Mouse (Mus musculus): ENCODE results near the gene Gm48552. TPM values are rescaled to one million over a fixed set of nuclear protein-coding genes. Genes with fewer than 3 reads are reported as not detected.

Gm48552 gene
- total RNA-seq, 2 experiments from 2014 or later: 2.7 to 5.9 TPM

DNA sequence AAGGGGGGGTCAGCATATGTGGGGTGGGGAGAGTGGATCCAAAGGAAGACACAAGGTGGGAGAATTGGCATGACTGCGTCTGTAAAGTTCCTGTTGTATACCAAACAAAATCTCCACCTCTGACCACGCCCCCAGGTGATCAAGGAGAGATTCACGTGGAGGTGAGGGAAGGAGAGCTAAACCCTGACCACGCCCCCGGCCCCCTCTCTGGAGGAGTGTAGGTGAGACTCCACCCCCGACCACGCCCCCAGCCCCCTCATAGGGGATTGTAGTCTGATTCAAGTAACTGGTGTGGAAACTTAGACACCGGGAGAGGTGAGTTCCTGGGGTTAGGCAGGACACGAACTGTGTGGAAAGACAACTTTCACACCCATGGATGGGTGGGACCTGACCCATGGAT is 15.3 kb downstream of the Gm48552 start:
- intact Hi-C loops (cut with DNase I): no loop called here

DNA sequence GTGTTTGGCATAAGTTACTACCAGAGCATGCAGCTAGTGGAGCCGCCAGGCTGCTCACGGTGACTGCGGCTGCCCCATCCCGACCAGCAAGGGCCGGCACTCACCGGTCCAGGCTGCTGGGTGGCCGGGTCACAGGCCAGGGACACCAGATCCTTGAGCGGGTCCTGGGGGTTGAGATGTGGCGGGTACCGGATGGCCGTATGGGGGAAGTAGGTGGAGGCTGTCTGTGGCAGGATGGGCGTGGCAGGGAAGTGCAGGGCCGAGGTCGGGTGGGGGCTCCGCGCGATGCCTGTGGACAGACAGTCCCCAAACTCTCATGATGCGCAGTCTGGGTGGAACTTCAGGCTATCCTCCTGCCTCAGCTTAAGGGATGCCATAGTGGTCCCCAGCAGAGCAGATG is 15.9 kb downstream of the Gm48552 start:
- intact Hi-C loops (cut with DNase I): no loop called here
- no peak for DNase-seq

More for the DNA sequence above, 15.3 kb downstream of the Gm48552 start:
- DNase-seq: no peak

DNA sequence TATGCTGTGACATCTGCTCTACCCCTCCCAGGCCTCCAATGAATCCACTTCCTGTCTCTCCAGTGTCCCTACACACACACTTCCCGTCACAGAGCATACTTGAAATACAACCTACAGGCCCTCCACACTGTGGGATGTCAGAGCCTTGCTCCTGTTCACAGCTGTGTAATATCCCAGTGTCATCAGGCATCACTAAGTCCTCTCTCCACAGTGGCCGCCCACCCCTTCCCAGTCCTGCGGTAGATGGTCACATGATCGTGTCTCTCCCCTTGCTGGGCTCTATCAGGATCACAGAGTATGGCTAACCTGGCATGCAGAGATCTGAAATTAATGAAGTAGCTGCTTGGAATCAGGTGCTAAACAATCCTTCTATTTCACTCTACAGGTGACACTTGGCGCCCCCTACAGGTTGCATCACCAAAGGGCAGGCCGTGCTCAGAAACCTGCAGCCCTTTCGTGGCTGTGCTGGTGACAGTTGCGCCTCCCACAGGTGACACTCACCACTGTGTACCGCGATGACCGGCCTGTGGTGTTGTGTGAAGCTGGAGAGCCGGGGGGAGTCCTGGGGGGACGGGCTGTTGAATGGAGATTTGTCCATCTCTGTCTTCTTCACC is 16.9 kb downstream of the Gm48552 start:
- intact Hi-C loops (cut with DNase I): no loop called here
- DNase-seq: peak; percentile 71

DNA sequence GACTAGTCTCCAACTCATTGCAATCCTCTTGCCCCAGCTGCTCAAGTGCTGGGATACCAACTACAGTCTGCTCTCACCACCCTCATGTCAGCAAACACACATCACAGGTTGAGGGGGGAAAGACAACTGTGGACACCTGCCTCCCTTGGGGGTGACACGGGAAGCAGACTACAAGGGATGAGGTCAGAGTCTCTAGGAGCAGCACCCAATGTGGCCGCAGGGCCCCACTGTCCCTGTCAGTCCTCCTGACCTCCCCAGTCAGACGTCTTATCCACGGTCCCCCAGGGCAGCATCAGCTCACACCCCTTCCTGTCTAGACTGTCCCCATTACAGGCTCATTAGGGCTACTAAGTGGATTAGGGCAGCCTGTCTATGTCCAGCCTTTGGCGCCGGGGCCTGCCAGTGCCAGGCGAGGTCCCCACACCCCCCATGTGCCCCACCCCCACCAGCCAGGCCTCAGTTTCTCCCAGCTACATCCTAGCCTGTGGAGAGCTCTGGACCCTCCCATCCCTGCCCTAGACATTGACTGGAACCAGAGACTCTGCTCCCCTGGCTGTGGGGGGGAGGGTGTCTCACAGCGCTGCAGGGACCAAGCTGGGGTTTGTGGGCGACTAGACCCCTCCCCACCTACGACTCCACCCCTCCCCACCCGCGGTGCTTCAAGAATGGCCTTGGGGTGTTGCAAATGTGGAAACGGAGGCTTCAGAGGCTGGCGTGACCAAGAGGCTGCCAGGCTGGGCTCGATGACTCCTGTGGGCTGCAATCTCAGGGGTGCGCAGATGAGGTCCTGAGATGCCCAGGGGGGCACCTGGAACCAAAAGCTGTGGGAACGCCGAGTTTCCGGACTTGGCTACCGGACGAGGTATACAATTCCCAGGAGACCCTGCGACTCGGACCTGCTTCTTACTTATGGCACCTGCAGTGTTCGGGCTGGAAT is 18.0 kb downstream of the Gm48552 start:
- intact Hi-C loops (cut with DNase I): no loop called here
- no peak for DNase-seq

DNA sequence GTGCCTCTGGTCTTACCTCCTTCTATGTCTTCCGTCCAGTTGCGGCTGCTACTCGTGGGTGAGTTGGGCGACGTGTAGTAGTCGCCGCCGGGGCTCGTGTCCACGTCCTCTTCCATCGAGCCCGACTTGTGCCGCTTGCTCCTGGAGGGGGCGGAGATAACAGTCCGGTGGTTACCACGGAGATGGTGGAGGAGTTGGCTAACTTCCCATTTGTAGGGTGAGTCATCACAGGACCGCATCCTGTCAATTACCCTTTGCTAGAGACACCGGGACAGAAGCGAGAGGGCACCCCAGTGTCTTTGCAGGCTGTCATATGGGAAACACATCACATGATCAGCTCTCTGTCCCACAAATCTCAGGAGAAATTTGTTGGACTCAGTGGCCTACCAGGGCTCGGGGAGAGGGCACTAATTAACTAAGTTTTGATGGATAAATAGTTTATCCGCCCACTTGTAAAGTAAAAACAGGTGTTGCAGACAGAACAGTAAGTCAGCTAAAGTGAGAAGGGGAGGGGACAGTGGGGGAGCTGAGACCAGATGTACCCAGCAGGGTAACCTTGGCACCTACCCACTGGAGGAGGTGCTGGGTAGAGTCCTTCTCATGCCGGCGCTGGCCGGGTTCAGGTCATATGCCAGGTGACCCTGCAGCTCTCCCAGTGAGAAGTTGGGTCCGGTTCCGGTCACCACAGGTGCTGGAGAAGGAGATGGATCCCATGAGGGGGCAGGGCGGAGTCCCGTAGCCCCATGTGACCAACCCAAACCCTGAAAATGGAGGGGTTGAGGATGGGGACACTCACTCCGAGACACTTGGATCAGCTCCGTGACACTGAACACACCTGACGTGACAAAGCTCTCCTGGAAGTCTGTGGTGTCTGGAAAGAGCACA is 19.0 kb downstream of the Gm48552 start:
- intact Hi-C loops (cut with DNase I): no loop called here
- DNase-seq: peak; percentile 76

DNA sequence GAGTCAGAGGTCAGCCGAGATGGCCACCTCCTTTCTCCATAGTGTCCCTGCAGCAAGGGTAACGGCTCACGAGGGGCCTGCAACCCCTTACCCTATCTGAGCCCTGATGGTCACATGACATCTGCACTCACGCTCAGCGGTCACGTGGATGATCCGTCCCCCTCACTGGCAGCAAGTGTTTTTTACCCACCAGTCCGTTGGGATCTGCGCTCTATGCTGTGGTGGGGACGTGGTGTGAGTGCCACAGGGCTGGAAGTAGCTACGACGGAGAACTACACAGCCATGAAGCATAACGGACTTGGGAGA is 19.6 kb downstream of the Gm48552 start:
- intact Hi-C loops (cut with DNase I): no loop called here
- DNase-seq: no peak

DNA sequence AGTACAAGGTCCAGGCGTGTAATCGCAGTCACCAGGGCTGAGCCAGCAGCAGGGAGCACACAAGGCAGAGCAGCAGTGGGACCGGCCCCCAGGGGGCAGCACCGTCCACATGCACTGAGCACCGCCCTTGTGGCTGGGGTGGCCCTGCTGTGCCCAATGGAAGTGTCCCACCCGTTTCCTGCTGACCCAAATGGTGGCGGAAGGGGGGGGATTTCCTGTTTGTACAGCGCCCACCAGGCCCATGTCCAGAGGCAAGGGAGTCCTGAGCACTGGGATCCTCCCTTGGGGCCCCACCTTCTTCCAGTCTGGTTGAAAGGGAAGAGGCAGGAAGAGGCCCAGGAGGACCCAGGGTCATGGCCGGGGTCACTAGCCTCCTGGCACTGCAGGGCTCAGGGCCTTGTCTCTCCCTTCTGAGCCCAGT is 20.1 kb downstream of the Gm48552 start:
- peak; percentile 74 for DNase-seq
- intact Hi-C loops (cut with DNase I): no loop called here

DNA sequence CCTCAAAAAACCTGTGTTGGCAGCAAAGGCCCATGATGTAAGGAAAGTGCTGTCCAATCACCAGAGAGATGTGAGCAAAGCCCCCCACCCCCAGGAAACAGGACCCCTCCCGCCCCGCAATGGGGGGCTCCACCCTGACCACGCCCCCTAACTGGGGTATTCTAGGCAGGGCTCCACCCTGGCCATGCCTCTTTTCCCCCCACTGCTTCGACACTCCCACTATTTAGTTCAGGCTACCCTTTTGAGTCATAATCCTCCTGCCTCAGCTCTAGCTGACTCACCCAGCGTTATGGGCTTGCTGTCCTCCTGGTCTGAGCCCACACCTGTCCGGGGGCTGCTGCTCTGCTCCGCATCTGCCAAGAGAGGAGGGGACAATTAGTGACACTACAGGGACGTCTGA is 20.5 kb downstream of the Gm48552 start:
- intact Hi-C loops (cut with DNase I): no loop called here
- no peak for DNase-seq

DNA sequence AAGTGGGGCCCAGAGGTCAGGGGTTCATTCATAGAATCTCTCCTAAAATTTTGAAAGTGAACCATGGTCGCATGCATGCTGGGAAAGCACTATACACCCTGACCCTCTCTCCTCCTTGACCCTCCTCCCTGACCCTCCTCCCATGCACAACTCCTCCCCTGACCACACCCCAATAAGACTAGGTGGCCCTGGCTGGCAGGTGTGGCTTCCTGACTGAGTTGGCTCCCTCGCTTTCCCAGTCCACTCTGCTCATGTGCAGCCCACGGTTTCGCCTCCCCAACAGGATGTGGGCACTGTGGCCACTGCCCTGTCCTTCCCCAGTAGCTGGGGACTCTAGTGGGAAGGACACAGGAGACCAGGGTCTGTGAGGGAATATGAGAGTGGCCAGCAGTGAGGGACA is 21.5 kb downstream of the Gm48552 start:
- no peak for DNase-seq
- intact Hi-C loops (cut with DNase I): no loop called here

DNA sequence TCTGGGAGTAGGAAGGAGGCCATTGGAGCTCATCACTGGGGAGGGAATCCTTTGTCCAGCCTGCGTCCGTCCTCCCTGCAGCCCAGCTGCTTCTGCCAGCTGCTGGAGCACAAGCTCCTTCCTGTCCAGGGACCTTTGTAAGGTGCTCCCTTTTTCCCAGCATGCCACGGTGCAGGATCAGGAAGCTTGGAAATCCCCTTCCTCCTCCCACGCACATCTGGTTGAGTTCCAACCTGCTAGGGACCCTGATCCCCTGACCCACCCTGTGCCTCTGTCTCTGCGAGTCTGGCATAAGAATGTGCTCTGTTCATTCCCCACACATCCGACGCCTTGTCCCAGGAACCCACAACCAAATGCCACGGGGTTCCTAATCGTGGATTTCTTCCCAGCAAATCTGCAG is 22.2 kb downstream of the Gm48552 start:
- intact Hi-C loops (cut with DNase I): no loop called here
- no peak for DNase-seq

DNA sequence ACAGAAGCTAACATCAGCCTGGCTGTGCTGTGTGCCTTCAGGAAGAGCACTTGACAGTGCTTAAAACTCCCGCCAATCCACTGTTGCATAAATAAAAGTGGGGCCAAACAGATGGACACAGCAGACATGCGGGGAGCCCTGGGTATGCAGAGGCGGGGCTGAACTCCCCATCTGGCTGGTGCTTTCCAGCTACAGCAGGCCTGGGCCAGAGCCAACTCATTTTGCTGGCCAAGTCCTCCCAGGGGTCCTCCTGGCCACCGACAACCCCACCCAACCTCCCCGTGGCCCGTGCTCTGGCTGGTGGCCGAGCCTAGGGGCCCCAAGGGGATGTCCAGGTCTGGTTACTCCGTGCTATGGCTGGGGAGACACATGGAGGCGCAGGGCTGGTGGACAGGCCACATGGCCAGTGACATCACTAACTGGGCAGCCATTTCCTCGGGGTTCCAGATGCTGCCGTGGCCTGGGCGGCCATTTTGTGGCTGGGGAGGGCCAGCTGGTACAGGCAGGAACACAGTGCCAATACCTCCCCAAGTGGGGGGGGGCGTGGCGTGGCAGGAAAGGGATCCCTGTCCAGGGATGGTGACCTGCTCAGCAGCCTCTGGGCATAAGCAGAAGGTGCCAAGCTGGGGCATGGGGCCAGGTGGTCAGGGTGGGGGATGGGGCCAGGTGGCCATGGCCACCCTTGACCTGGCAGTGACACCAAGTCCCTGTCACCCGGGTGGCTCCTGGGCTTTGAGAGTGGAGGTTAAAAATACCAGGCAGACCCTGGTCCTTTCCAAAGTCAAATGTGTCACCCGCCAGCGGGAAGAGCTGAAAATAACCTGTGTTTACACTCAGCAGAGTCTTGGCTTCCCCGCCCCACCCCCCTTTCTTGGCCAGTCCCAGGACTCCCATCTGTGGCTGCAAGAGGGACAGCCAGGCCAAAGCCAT is 22.9 kb downstream of the Gm48552 start:
- intact Hi-C loops (cut with DNase I): no loop called here
- peak; percentile 96 for DNase-seq

DNA sequence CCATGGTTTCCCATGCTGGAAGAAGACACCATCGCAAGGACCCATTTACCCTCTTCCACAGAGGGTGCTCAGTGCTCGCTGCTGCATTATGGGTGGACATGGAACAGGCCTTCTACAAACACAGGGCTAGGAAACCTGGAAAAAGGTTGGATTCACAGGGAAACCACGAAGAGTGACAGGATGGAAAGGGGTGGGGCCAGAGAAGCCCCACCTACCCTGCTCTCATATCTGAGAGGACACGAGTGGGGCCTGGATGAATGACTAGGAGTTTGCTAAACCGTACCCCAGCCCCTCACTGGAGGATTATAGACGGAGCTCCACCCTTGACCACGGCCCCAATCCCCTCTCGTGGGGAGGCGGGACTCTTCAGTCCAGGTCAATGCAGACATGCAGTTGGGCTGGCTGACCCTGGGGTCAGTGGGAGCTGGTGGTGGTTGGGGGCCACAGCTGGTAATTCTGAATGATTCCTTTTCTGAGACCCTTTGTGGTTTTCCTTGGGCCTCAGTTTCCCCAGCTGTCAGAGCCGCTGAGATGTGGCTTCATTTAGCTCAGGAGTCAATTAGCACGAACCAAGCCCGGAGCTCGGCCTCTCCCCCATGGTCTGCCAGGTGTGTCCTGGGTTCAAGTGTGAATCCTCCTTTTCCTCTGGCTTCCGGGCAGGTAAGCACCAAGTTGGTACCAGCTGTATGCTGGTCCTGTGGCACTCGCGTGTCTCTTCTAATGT is 23.9 kb downstream of the Gm48552 start:
- no peak for DNase-seq
- intact Hi-C loops (cut with DNase I): no loop called here

DNA sequence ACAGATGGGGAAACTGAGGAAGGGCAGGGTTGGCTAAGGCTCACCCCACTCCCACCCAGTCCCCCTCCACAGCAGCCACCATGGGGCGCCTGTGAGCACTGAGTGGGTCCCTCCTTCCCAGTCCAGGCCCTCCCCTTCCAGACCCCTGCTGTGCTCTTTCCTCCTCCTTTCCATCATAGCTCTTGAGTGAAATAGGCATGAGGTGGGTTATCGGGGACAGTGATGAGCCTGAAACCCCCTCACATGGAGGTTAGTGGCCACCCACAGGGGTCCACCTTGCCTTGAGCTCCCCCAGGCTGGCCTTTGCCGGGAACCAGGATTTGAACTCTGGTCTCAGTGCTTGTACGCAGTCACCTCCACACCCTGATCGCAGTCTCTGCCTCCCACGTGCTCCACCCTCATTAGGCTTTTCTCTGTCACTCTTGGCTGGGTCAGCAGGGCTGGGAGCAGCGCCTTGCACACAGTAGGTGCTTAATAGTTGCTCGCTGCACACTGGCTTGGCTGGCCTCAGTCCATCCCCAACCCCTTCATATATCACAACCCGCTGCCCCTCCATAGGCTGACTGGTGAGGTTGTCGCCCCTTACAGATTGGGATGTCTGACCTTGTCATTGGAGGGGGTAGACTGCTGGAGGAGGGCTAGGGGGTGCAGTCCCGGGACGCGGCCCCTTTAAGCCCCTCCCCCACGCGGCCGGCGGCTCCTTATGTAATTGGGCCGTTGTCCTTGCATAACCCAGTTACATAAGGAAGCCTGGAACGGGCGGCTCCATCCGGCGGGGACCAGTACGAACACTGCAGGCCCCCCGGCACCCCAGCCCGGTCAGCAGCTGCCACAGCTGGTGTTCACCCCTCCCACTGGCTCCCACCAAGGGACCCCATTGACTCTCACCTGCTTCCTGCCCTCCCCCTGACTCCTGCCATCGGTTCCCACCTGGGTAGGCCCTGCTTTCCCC is 24.8 kb downstream of the Gm48552 start:
- intact Hi-C loops (cut with DNase I): no loop called here
- DNase-seq: no peak

DNA sequence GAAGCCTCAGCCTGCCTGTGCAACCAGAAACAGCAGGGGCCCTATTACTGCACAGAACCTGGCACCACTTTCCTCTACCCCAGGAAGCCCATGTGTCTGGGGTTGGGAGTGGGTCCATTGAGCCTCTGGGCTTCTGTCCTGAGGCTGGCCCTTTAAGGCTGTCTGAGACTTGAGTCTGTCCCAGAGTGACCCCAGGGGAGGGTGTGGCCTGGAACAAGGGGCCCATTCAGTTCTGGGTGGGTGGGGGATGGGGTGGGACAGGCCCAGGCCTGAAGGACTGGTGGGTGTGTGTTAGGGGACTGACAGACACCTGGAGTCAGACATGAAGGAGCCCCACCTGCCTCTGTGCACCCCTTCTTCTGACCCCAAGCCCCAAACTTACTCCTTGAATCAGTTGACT is 25.9 kb downstream of the Gm48552 start:
- no peak for DNase-seq
- intact Hi-C loops (cut with DNase I): no loop called here

DNA sequence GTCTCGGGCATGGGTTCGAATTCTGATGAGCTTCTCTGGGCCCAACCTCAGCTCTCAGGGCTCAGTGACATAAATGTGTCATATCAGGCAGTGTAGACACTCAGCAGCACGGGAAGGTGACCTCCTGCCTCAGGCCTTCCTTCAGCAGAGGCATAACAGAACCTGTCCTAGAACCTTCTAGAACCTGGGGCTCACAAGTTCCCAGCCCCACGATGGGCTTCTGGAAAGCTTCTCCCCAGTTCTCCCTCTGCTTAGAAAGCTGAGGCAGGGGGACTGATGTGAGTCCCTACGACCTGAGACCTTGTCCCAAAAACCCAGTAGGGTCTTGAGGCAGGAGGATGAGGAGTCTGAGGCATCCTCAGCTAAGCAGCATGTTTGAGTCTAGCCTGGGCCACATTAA is 26.3 kb downstream of the Gm48552 start:
- intact Hi-C loops (cut with DNase I): no loop called here
- DNase-seq: no peak

DNA sequence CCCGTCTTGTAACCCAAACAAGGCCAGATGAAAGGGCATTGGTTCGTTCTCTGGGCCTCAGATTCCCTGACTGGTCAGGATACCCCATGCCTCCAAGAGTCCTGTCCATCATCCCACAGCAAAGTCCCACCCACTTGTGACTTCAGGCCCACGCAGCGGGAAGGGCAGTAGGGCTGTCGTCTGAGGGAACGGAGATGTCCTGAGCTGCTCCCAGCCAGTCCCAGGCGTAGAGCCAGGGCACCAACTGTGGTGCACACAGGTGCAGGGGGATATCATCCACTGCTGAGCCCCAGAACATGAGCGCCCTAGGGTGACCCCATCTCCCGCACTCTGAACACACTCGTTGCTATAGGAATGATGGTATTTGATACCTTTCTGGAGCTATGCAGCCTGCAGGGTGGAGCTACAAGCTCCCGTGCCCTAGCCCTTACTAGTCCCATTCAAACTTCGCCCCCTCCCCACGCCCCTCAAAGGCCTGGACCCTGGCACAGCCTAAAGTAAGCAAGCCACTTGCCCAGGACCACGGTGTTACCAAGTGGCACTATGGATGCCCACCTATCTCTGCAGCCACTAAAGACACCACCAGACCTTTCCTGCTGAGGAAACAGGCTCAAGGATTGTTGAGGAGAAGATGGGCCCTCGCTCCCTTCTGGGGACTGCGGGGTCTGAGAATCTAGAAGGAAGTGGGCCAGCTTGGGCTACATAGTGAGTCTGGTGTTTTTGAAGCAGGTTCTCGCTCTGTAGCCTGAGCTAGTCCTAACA is 26.9 kb downstream of the Gm48552 start:
- DNase-seq: peak; percentile 1
- intact Hi-C loops (cut with DNase I): no loop called here

DNA sequence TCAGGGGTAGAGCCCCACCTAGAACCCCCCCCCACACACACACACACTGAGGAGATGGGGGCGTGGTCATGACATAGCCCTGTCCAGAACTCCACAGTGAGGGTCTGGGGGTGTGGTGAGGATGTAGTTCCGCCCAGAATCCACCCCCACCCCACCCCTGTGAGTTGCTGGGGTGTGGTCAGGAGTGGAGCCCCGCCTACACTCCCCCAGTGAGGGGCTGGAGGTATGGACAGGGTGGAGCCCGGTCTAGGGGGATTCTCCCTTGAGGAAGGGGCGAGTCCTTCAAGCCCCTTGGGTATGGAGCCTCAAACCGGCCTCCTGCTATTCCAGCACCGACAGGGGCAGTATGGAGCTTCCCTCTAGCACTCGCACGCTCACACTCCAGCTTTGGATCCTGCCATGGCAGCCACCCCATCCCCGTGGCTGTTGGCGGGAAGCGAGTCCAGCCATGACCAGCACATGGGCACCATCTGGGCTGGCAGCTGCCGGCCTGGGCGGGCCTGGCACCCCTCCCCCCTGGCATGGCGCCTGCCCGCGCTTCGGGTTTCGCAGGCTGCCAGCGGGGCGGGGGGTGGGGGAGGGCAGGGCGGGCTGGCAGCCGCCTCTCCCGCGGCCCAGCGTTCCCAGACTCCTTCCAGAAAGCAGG is 27.9 kb downstream of the Gm48552 start:
- DNase-seq: peak; percentile 96
- intact Hi-C loops (cut with DNase I): no loop called here
